Mouse (Mus musculus) erythroblast, embryonic 14.5 days (primary cell): Measurements from ENCODE around the gene Vsig10l. TPM values are rescaled to one million over a fixed set of nuclear protein-coding genes. Genes with fewer than 3 reads are reported as not detected.
A peak's percentile ranks its signal among the peaks of the same experiment; 100 is the strongest.

Experiments used
- H3K27me3 ChIP-seq: 2 replicates; pipeline ENCODE4 v1.6.1; 2012; ENCODE audit warnings: inconsistent platforms; ENCODE audit not compliant: control insufficient read depth
- H3K36me3 ChIP-seq: 2 replicates; pipeline ENCODE4 v1.6.1; 2012; ENCODE audit warnings: mild to moderate bottlenecking, inconsistent platforms; ENCODE audit not compliant: control insufficient read depth
- H3K4me1 ChIP-seq: 2 replicates; pipeline ENCODE4 v1.6.1; 2012; ENCODE audit warnings: inconsistent platforms; ENCODE audit not compliant: control insufficient read depth
- H3K4me3 ChIP-seq: replicated peaks from 2 replicates; pipeline ENCODE3; 2012; ENCODE audit warnings: moderate library complexity, mild to moderate bottlenecking, inconsistent platforms
- H3K9me3 ChIP-seq: 2 replicates; pipeline ENCODE4 v1.6.1; 2012; ENCODE audit warnings: low read length, inconsistent platforms, mixed read lengths; ENCODE audit not compliant: control insufficient read depth
- GATA1 ChIP-seq: IDR thresholded peaks from 2 replicates; pipeline ENCODE4 v1.6.1; 2012; ENCODE audit warnings: low read length, inconsistent platforms, mixed read lengths
- TAL1 ChIP-seq: IDR thresholded peaks from 3 replicates; pipeline ENCODE4 v1.6.1; 2012; ENCODE audit warnings: low read length, inconsistent platforms, mixed read lengths
- polyA plus RNA-seq: library from polyadenylated mRNA; stranded (reverse); fragments of >175 nt; gene quantifications from 2 replicates; pipeline ENCODE4 v1.2.3, GENCODE M21; 2012

Gene Vsig10l
- polyA plus RNA-seq, 1 experiment = 0.06 TPM

- Histone ChIP-seq H3K27me3 (no peaks in the 10 kb centered on the region), H3K36me3 (no peaks in the 10 kb centered on the region), H3K9me3 (no peaks in the 10 kb centered on the region), H3K4me3 (no peak overlapping the region), H3K4me1 (peaks cover 20% of the 10 kb centered on the region)
- TF ChIP-seq GATA1 (no peak), TAL1 (no peak)
Measured at GRCm38 (mm10) chr7:43438611-43439010, 24.3 kb upstream of the Vsig10l start.

- Histone ChIP-seq H3K4me3 (no peak within 1 kb of the TSS), H3K4me1 (peaks cover 31% of the 10 kb centered on the region), H3K27me3 (no peaks in the 10 kb centered on the region), H3K9me3 (no peaks in the 10 kb centered on the region), H3K36me3 (no peaks in the 10 kb centered on the region)
- TF ChIP-seq GATA1 (no peak), TAL1 (no peak)
Measured at GRCm38 (mm10) chr7:43440482-43440881, 22.5 kb upstream of the Vsig10l start, which contains the start of gene Cldnd2. Cldnd2 (plus strand) TSS chr7:43440782.

- TF ChIP-seq GATA1 (no peak), TAL1 (no peak)
- peaks cover 34% of the 10 kb centered on the region for H3K4me1 ChIP-seq
- no peaks in the 10 kb centered on the region for H3K36me3 ChIP-seq
- H3K27me3 ChIP-seq = no peaks in the 10 kb centered on the region
- no peaks in the 10 kb centered on the region for H3K9me3 ChIP-seq
- H3K4me3 ChIP-seq = no peak overlapping the region
Measured at GRCm38 (mm10) chr7:43441071-43441470, 21.9 kb upstream of the Vsig10l start.

GRCm38 (mm10) chr7:43442684-43443083, 20.3 kb upstream of the Vsig10l start:
- H3K4me1 ChIP-seq = peaks cover 39% of the 10 kb centered on the region
- H3K27me3 ChIP-seq = no peaks in the 10 kb centered on the region
- TF ChIP-seq TAL1 = no peak
- no peak for TF ChIP-seq GATA1
- H3K36me3 ChIP-seq = no peaks in the 10 kb centered on the region; the same call in 1 of the 2 replicates
- no peaks in the 10 kb centered on the region for H3K9me3 ChIP-seq
- peak overlapping the region; percentile 83 for H3K4me3 ChIP-seq

- Histone ChIP-seq H3K27me3 (no peaks in the 10 kb centered on the region), H3K36me3 (no peaks in the 10 kb centered on the region; the same call in 1 of the 2 replicates), H3K4me3 (peak overlapping the region; percentile 83), H3K9me3 (no peaks in the 10 kb centered on the region), H3K4me1 (peaks cover 41% of the 10 kb centered on the region)
- TF ChIP-seq GATA1 = no peak
- no peak for TF ChIP-seq TAL1
Measured at GRCm38 (mm10) chr7:43443126-43443916, 19.6 kb upstream of the Vsig10l start.

GRCm38 (mm10) chr7:43443917-43444293, 19.0 kb upstream of the Vsig10l start, which contains the start of the genes Etfb and Gm45233:
Etfb (plus strand) TSS chr7:43444083.
Gm45233 (plus strand) TSS chr7:43444128.
- Histone ChIP-seq H3K4me1 (peaks cover 43% of the 10 kb centered on the region), H3K9me3 (no peaks in the 10 kb centered on the region), H3K4me3 (peak within 1 kb of the TSS; percentile 83), H3K36me3 (no peaks in the 10 kb centered on the region; the same call in 1 of the 2 replicates), H3K27me3 (no peaks in the 10 kb centered on the region)
- TF ChIP-seq TAL1 = no peak
- TF ChIP-seq GATA1 = no peak; the same call in 1 of the 2 replicates

- TF ChIP-seq GATA1 (no peak), TAL1 (no peak)
Measured at GRCm38 (mm10) chr7:43447801-43448200, 15.2 kb upstream of the Vsig10l start.

GRCm38 (mm10) chr7:43448246-43448645, 14.7 kb upstream of the Vsig10l start:
- H3K4me1 ChIP-seq = peaks cover 39% of the 10 kb centered on the region

More at GRCm38 (mm10) chr7:43447801-43448200, 15.2 kb upstream of the Vsig10l start:
- no peak overlapping the region for H3K4me3 ChIP-seq
- peaks cover 39% of the 10 kb centered on the region for H3K4me1 ChIP-seq
- no peaks in the 10 kb centered on the region for H3K27me3 ChIP-seq
- H3K36me3 ChIP-seq = peaks cover 18% of the 10 kb centered on the region
- H3K9me3 ChIP-seq = no peaks in the 10 kb centered on the region

GRCm38 (mm10) chr7:43449811-43450210, 13.1 kb upstream of the Vsig10l start:
- H3K4me1 ChIP-seq = peaks cover 30% of the 10 kb centered on the region
- H3K4me3 ChIP-seq = no peak overlapping the region
- no peaks in the 10 kb centered on the region for H3K27me3 ChIP-seq
- peaks cover 38% of the 10 kb centered on the region for H3K36me3 ChIP-seq
- TF ChIP-seq GATA1 (no peak), TAL1 (no peak)
- H3K9me3 ChIP-seq = no peaks in the 10 kb centered on the region

More at GRCm38 (mm10) chr7:43448246-43448645, 14.7 kb upstream of the Vsig10l start:
- H3K27me3 ChIP-seq = no peaks in the 10 kb centered on the region
- H3K9me3 ChIP-seq = no peaks in the 10 kb centered on the region
- peaks cover 22% of the 10 kb centered on the region for H3K36me3 ChIP-seq
- TF ChIP-seq GATA1 (no peak), TAL1 (no peak)
- no peak overlapping the region for H3K4me3 ChIP-seq
